Mouse (Mus musculus) spleen, adult 2 months (tissue): ENCODE results near the gene Fance. TPM values are rescaled to one million over a fixed set of nuclear protein-coding genes. Genes with fewer than 3 reads are reported as not detected.

ENCODE experiments used
- DNase-seq, 2 experiments: peaks; one replicate each; pipeline versions ENCODE4 v3.0.0 to v3.0.0-alpha.2; 2012 to 2021; ENCODE audit warnings: low spot score in 2 of 2, low read depth in 1 of 2
- H3K27ac ChIP-seq: fragments of 200-500 bp; 2 replicates; pipeline ENCODE4 v1.5.1; 2012; ENCODE audit warnings: low read length, inconsistent platforms; ENCODE audit not compliant: insufficient read depth
- H3K27me3 ChIP-seq: fragments of 200-500 bp; 2 replicates; pipeline ENCODE4 v1.6.1; 2012; ENCODE audit warnings: mild to moderate bottlenecking, moderate library complexity, low read length, inconsistent platforms; ENCODE audit not compliant: control insufficient read depth, insufficient read depth
- H3K36me3 ChIP-seq: fragments of 200-500 bp; 2 replicates; pipeline ENCODE4 v1.6.1; 2012; ENCODE audit warnings: mild to moderate bottlenecking, low read length, inconsistent platforms; ENCODE audit not compliant: control insufficient read depth, insufficient read depth
- H3K4me1 ChIP-seq: fragments of 200-500 bp; 2 replicates; pipeline ENCODE4 v1.6.1; 2011; ENCODE audit warnings: inconsistent platforms; ENCODE audit not compliant: control insufficient read depth, insufficient read depth, insufficient read length
- H3K4me3 ChIP-seq: fragments of 200-500 bp; 2 replicates; pipeline ENCODE4 v1.5.1; 2011; ENCODE audit warnings: mild to moderate bottlenecking, inconsistent platforms; ENCODE audit not compliant: insufficient read depth, insufficient read length; ENCODE audit errors: extremely low read depth
- CTCF ChIP-seq: fragments of 200-500 bp; IDR thresholded peaks from 2 replicates; pipeline ENCODE4 v1.5.1; 2011; ENCODE audit warnings: mild to moderate bottlenecking, inconsistent platforms; ENCODE audit not compliant: insufficient read depth, insufficient read length, insufficient replicate concordance; ENCODE audit errors: extremely low read depth
- POLR2A ChIP-seq: fragments of 200-500 bp; IDR thresholded peaks from 2 replicates; pipeline ENCODE4 v1.6.1; 2011; ENCODE audit warnings: low read depth, low read length, inconsistent platforms
- WGBS: fragments of 180-500 bp; shearing (Covaris S2); methylation state at CpG from one replicate; pipeline ENCODE4 v1.1.7; 2018; 5-methylcytosine and 5-hydroxymethylcytosine counted together
- polyA plus RNA-seq: library from polyadenylated mRNA; depleted of rRNA; stranded (reverse); fragments of >200 nt; gene quantifications from 2 replicates; pipeline ENCODE4 v1.2.3, GENCODE M21; 2012

The Fance gene
- polyA plus RNA-seq, 1 experiment = 17.2 TPM

DNA sequence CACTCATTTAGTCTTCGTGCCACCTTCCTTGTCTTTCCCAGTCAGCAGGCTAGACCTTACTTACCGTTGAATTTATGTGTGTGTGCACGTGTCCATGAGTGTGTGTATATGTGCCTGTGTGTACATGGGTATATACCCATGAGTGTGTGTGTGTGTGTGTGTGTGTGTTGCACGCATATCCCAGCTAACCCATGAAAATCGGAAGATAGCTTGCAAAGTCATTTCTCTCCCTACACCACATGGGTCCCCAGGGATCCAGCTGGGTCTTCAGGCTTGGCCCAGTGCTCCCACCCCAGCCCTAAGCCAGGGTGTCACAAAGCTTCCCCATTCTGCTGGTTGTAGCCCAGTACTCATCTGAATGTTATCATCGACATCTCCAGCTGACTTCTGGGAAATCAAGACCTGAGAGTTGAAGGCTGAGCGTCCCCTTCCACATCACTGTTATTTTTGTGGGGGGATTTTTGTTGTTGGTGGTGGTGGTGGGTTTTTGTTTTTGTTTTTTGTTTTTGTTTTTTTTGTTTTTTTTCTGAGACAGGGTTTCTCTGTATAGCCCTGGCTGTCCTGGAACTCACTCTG lies 31.4 kb upstream of the Fance start:
- TF ChIP-seq POLR2A = no peak
- TF ChIP-seq CTCF = no peak
- DNase-seq = no peak
- Histone ChIP-seq H3K4me3 (no peak overlapping the region), H3K27me3 (no peaks in the 10 kb centered on the region), H3K27ac (no peak overlapping the region), H3K4me1 (peaks cover 9% of the 10 kb centered on the region; the same call in 1 of the 2 replicates), H3K36me3 (no peaks in the 10 kb centered on the region)
- WGBS = 43% methylated on average over 7 of the region's 7 CpGs

DNA sequence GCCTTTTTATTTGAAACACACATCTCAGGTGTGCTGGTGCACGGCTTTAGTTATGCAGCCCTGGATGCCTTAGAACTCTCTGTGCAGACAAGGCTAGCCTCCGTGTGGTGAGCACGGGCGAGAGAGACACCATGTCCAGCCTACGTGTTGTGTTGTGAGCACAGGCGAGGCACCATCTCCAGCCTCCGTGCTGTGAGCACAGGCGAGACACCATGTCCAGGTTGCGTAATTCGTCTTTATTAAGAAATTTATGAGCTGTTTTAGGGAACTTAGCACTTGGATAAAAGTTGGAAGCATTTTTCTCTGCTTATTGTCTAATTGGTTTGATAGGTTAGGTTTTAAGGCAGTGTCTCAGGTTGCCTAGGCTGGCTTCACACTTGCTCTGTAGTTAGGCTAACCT lies 30.1 kb upstream of the Fance start:
- Histone ChIP-seq H3K4me3 (no peak overlapping the region), H3K27ac (no peak overlapping the region), H3K4me1 (peaks cover 9% of the 10 kb centered on the region; the same call in 1 of the 2 replicates), H3K36me3 (no peaks in the 10 kb centered on the region), H3K27me3 (no peaks in the 10 kb centered on the region)
- no peak for DNase-seq
- TF ChIP-seq CTCF = no peak
- TF ChIP-seq POLR2A = no peak
- 95% methylated on average over 10 of the region's 10 CpGs for WGBS

DNA sequence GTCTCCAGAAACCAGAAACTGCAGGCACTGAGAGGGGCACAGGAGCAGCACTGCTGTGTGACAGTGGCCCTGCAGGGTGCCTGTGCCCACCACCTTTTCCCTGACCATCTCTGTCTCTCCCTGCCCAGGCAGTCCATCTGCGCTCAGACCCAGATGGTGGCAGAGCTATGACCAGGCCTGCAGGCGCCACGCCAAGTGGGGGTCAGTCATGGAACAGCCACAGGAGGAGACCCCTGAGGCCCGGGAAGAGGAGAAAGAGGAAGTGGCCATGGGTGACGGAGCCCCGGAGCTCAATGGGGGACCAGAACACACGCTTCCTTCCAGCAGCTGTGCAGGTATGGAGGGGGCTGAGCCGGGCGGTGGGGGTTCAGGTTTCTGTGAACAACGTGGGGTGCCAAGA lies 27.2 kb upstream of the Fance start:
- no peaks in the 10 kb centered on the region for H3K27me3 ChIP-seq
- no peak overlapping the region for H3K27ac ChIP-seq
- DNase-seq = no peak
- 41% methylated on average over 10 of the region's 10 CpGs for WGBS
- H3K4me3 ChIP-seq = no peak overlapping the region
- H3K4me1 ChIP-seq = peaks cover 9% of the 10 kb centered on the region; the same call in 1 of the 2 replicates
- H3K36me3 ChIP-seq = no peaks in the 10 kb centered on the region
- no peak for TF ChIP-seq POLR2A
- TF ChIP-seq CTCF = no peak

DNA sequence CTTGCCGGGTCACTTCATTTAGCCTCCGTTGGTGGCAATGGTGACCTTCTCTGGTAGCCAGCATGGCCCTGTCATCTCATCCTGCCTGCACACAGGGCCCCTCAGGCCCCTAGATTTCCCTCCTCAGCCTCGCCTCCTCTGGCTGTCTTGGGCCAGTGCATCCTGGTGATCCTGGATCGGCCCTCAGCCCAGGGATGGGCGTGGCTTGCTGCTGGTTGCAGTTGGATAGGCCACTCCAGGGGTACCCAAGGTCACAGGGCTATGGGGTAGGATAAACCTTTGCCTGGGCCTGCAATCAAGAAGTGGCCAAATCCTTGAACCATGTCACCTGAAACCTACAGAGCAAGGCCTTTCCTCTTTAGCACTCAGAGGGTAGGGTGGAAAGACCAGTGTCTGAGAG lies 26.4 kb upstream of the Fance start:
- H3K27ac ChIP-seq = no peak overlapping the region
- peaks cover 2% of the 10 kb centered on the region; the same call in 1 of the 2 replicates for H3K4me1 ChIP-seq
- WGBS = 79% methylated on average over 5 of the region's 5 CpGs
- no peak overlapping the region for H3K4me3 ChIP-seq
- no peak for TF ChIP-seq CTCF
- no peak for TF ChIP-seq POLR2A
- H3K36me3 ChIP-seq = no peaks in the 10 kb centered on the region
- DNase-seq = no peak
- no peaks in the 10 kb centered on the region for H3K27me3 ChIP-seq

DNA sequence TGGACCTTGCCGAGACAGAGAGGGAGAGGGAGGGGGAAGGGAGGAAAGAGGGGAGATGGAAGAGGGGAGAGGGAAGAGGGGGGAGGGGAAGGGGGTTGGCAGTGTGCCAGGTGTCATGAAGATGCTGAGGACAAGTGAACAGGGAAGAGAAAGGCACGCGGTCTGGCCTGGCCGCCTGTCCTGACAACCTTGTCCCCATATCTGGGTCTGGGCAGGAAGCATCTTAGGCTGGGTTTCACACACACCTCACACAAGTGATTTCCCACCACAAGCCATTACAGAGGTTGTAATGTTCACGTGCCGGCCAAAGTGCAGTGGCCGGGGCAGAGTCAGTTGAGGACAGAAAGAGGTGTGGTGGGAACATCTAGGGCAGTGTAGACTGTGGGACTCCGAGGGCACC lies 25.7 kb upstream of the Fance start:
- Histone ChIP-seq H3K4me3 (no peak overlapping the region), H3K36me3 (no peaks in the 10 kb centered on the region), H3K27ac (no peak overlapping the region), H3K27me3 (no peaks in the 10 kb centered on the region), H3K4me1 (no peaks in the 10 kb centered on the region)
- DNase-seq = no peak
- TF ChIP-seq CTCF = no peak
- TF ChIP-seq POLR2A = no peak
- WGBS = 40% methylated on average over 8 of the region's 8 CpGs

DNA sequence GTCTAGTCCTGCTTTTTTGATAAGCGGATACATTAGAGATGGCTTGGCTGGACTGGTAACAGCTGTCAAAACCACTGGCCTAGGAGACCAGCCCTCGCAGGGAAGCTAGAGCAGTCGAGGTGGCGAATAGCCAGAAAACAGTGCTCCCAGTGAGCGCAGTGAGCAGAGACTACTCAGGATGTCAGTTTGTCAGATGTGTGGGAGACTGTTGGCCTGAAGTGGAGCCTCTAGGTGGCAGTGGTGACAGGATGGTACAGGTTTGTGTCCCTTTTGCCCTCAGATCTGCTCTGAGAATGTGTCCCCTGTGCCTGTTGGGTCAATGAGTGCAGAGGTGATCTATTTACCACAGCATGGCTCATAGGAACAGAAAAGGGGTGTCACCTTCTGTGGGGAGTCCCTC lies 25.3 kb upstream of the Fance start:
- H3K27ac ChIP-seq = no peak overlapping the region

DNA sequence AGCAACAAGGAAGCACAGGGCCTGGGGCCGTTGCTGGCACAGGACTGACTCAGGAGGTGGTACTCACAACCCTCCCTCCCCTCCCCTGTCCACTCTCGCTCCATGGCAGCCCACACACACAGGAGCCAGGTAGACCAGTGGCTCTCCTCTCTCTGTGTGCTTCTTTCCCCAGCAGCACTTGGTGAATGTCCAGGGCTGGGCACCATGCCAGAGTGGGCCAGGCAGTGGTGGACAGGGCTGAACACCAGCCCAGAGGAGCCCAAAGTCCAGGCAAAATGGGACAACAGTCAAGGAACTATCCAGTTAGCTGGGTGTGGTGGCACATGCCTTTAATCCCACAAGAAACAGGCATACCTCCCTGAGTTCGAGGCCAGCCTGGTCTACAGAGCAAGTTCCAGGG lies 23.1 kb upstream of the Fance start:
- no peak for DNase-seq
- Histone ChIP-seq H3K27ac (no peak overlapping the region), H3K36me3 (no peaks in the 10 kb centered on the region), H3K4me1 (peaks cover 8% of the 10 kb centered on the region; the same call in 1 of the 2 replicates), H3K27me3 (no peaks in the 10 kb centered on the region), H3K4me3 (no peak overlapping the region)
- WGBS = 68% methylated on average over 3 of the region's 3 CpGs
- TF ChIP-seq CTCF (no peak), POLR2A (no peak)

More for the DNA sequence above, 25.3 kb upstream of the Fance start:
- no peak overlapping the region for H3K4me3 ChIP-seq
- WGBS = 40% methylated on average over 5 of the region's 5 CpGs
- DNase-seq = peak in 1 of 2 experiments; percentile 19
- H3K27me3 ChIP-seq = no peaks in the 10 kb centered on the region
- no peaks in the 10 kb centered on the region for H3K4me1 ChIP-seq
- H3K36me3 ChIP-seq = no peaks in the 10 kb centered on the region
- peak; percentile 27; the same call in 1 of the 2 replicates for TF ChIP-seq CTCF
- no peak for TF ChIP-seq POLR2A
